7 mouse cellular contexts compared by ENCODE assay signal in genomic region chr9:7763614-7764300, GRCm38 (mm10). TPM values are rescaled to one million over a fixed set of nuclear protein-coding genes. Genes with fewer than 3 reads are reported as not detected.
DNase-seq lines count a peak whose midpoint lies in the region; ATAC-seq and TF ChIP-seq lines count a peak whose summit lies in the region.

Tmem123 (plus strand) TSS chr9:7764041.

- TF ChIP-seq POLR2A in small intestine, adult 2 months (IDR thresholded peaks at IDR 0.05; ENCODE audit: low read depth, low read length): peak; percentile 81

- DNase-seq in adrenal gland, postnatal 10 days: peak; percentile 100
- DNase-seq in embryonic facial prominence, embryonic 10.5 days (ENCODE audit: low spot score): peak; percentile 100
- DNase-seq in gonadal fat pad, adult 2 months (ENCODE audit: low read depth): peak; percentile 87
- peak; percentile 98 for DNase-seq in left cerebral cortex, postnatal 4 days

- H3K9me3 ChIP-seq in embryonic facial prominence, embryonic 10.5 days: peaks cover 5% of the 10 kb centered on the region
- no peaks in the 10 kb centered on the region for H3K9me3 ChIP-seq in intestine, postnatal 0 days (ENCODE audit: control insufficient read depth)
- H3K9me3 ChIP-seq in midbrain, embryonic 12.5 days: peaks cover 4% of the 10 kb centered on the region

- peak within 1 kb of the TSS; percentile 86 for H3K4me2 ChIP-seq in intestine, postnatal 0 days (replicated peaks; ENCODE audit: low read depth)
- H3K4me2 ChIP-seq in midbrain, embryonic 12.5 days (replicated peaks): peak within 1 kb of the TSS; percentile 73

- peak; percentile 97 for ATAC-seq in intestine, postnatal 0 days
- peak; percentile 96 for ATAC-seq in midbrain, embryonic 12.5 days (ENCODE audit: low FRiP score, low read depth)

- peaks cover 9% of the 10 kb centered on the region for H3K36me3 ChIP-seq in embryonic facial prominence, embryonic 10.5 days (replicated peaks)
- H3K36me3 ChIP-seq in intestine, postnatal 0 days (ENCODE audit: control insufficient read depth, insufficient read depth): no peaks in the 10 kb centered on the region
- H3K36me3 ChIP-seq in midbrain, embryonic 12.5 days: 0 out of 2 replicates have a peak, but pooled peaks cover 3% of the 10 kb centered on the region
- 0 out of 2 replicates have a peak, but pooled peaks cover 4% of the 10 kb centered on the region for H3K36me3 ChIP-seq in small intestine, adult 2 months (ENCODE audit: control insufficient read depth, insufficient read depth, low read length)

- H3K9ac ChIP-seq in intestine, postnatal 0 days (ENCODE audit: low read depth, low read length): peak within 1 kb of the TSS; percentile 60
- peak within 1 kb of the TSS; percentile 67 for H3K9ac ChIP-seq in midbrain, embryonic 12.5 days (replicated peaks)

- peak within 1 kb of the TSS; percentile 92 for H3K27ac ChIP-seq in embryonic facial prominence, embryonic 10.5 days (replicated peaks)
- H3K27ac ChIP-seq in intestine, postnatal 0 days (ENCODE audit: low read depth, low read length): peak within 1 kb of the TSS; percentile 80
- H3K27ac ChIP-seq in midbrain, embryonic 12.5 days (replicated peaks): peak within 1 kb of the TSS; percentile 60
- H3K27ac ChIP-seq in small intestine, adult 2 months (ENCODE audit: insufficient read depth, low read depth, low read length): peak within 1 kb of the TSS; percentile 87

- intact Hi-C loops in left cerebral cortex, postnatal 4 days (cut with DNase I): no loop called here

- TF ChIP-seq CTCF in intestine, postnatal 0 days (IDR thresholded peaks at IDR 0.05; ENCODE audit: low read depth): peak; percentile 45; the same call in 1 of the 2 replicates
- TF ChIP-seq CTCF in small intestine, adult 2 months (IDR thresholded peaks at IDR 0.05; ENCODE audit: extremely low read depth, insufficient read length, insufficient replicate concordance, low read depth, low read length): no peak

- WGBS in embryonic facial prominence, embryonic 10.5 days: 1% methylated on average over 52 of the region's 52 CpGs
- under 1% methylated on average over 52 of the region's 52 CpGs for WGBS in intestine, postnatal 0 days
- under 1% methylated on average over 52 of the region's 52 CpGs for WGBS in midbrain, embryonic 12.5 days
- under 1% methylated on average over 52 of the region's 52 CpGs for WGBS in small intestine, adult 2 months

- H3K27me3 ChIP-seq in embryonic facial prominence, embryonic 10.5 days (replicated peaks; ENCODE audit: low read depth, poor library complexity, severe bottlenecking): peaks cover 27% of the 10 kb centered on the region
- no peaks in the 10 kb centered on the region for H3K27me3 ChIP-seq in intestine, postnatal 0 days (replicated peaks; ENCODE audit: control insufficient read depth, insufficient read depth, low read length)
- H3K27me3 ChIP-seq in midbrain, embryonic 12.5 days: peaks cover 22% of the 10 kb centered on the region
- H3K27me3 ChIP-seq in small intestine, adult 2 months (ENCODE audit: control insufficient read depth, insufficient read depth, low read length): no peaks in the 10 kb centered on the region

- H3K4me3 ChIP-seq in embryonic facial prominence, embryonic 10.5 days: peak within 1 kb of the TSS; percentile 81
- peak within 1 kb of the TSS; percentile 67 for H3K4me3 ChIP-seq in intestine, postnatal 0 days (ENCODE audit: low read depth, low read length)
- peak within 1 kb of the TSS; percentile 61 for H3K4me3 ChIP-seq in midbrain, embryonic 12.5 days
- H3K4me3 ChIP-seq in small intestine, adult 2 months (ENCODE audit: low read depth, low read length): peak within 1 kb of the TSS; percentile 89

- peaks cover 33% of the 10 kb centered on the region for H3K4me1 ChIP-seq in embryonic facial prominence, embryonic 10.5 days
- H3K4me1 ChIP-seq in intestine, postnatal 0 days (replicated peaks; ENCODE audit: control insufficient read depth, insufficient read depth, low read length): no peaks in the 10 kb centered on the region; the same call in 1 of the 2 replicates
- peaks cover 39% of the 10 kb centered on the region for H3K4me1 ChIP-seq in midbrain, embryonic 12.5 days
- peaks cover 5% of the 10 kb centered on the region; the same call in 1 of the 2 replicates for H3K4me1 ChIP-seq in small intestine, adult 2 months (ENCODE audit: control insufficient read depth, insufficient read depth, insufficient read length, low read length)

RNA-seq across cellular contexts. Expression of gene Tmem123, which starts in this region (rescaled TPM):
- 100 to 1,000 TPM in 1 of 2 experiments, 10 to 100 TPM in 1; 84.2 to 106 TPM for total RNA-seq in adrenal gland, postnatal 10 days (2021)
- polyA plus RNA-seq in embryonic facial prominence, embryonic 10.5 days (2016; fragmentation: Nextera tagmentation; extraction: Ambion mirVana): 100 and 110 TPM in 2 replicates
- 80.9 and 81.0 TPM in 2 replicates for polyA plus RNA-seq in gonadal fat pad, adult 2 months (2012; rRNA removed)
- polyA plus RNA-seq in intestine, postnatal 0 days (2015; fragmentation: Nextera tagmentation; extraction: Ambion mirVana): 32.8 and 36.5 TPM in 2 replicates
- 10 to 100 TPM in 1 of 2 experiments, 1 to 10 TPM in 1; 9.6 to 10.1 TPM for total RNA-seq in left cerebral cortex, postnatal 4 days (2021)
- polyA plus RNA-seq in midbrain, embryonic 12.5 days (2016; fragmentation: Nextera tagmentation; extraction: Ambion mirVana): 94.6 and 99.8 TPM in 2 replicates
- 16.9 and 25.1 TPM in 2 replicates for polyA plus RNA-seq in small intestine, adult 2 months (2012; rRNA removed)

Comparison
In these comparisons a context has a peak if more than half of its experiments do, and no peak if none do; other contexts are left out.
1. Peak in every context shown above with its lines: DNase-seq, ATAC-seq, H3K4me3 ChIP-seq and H3K27ac ChIP-seq.
2. RNA of gene Tmem123 (total RNA-seq): 84.2 to 106 TPM in adrenal gland, postnatal 10 days; 9.6 to 10.1 TPM in left cerebral cortex, postnatal 4 days; every median in the first group is over 4 times any median in the second.